Mouse (Mus musculus) inflammation-experienced regulatory T-cells, adult 16 weeks (primary cell): ENCODE data around the gene Fh1. TPM values are rescaled to one million over a fixed set of nuclear protein-coding genes. Genes with fewer than 3 reads are reported as not detected.

Experiments used
- polyA plus RNA-seq: library from polyadenylated mRNA; unstranded; fragments of 100-300 nt; shearing (Covaris generic); gene quantifications from one replicate; pipeline ENCODE4 v1.2.1, GENCODE M21; 2017

Fh1 gene
- polyA plus RNA-seq = 75.5 TPM

DNA sequence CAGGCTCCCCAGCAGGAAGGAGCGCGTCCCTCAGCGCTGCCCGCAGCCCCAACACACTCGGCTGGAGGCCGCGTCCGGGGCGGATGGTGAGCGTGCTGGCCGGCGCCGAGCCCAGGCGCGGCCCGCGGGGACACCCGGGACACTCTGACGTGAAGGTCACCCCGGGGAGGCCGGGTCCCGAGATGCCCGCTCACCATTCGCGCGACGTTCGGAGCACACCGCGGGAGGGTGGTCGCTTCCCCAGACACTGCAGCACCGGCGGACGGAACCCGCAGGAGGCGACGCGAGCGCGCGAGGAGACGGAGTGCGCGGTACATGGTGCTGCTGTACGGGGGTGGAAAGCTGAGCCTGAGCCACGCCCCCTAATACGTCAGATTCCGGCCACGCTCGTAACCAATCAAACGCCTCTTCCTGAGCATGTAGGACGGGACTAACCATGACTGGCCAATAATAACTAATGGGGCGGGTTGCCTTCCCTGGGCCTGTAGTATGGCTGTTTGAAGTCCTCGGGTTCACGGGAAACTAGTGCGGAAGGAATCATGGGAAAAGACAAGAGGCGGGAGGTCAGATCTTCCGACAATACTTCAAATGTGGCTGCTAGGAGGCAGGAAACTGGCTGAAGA lies at the start of gene Fh1:
Fh1 (minus strand) TSS at position 379 of the 623 bp plus-strand sequence.

DNA sequence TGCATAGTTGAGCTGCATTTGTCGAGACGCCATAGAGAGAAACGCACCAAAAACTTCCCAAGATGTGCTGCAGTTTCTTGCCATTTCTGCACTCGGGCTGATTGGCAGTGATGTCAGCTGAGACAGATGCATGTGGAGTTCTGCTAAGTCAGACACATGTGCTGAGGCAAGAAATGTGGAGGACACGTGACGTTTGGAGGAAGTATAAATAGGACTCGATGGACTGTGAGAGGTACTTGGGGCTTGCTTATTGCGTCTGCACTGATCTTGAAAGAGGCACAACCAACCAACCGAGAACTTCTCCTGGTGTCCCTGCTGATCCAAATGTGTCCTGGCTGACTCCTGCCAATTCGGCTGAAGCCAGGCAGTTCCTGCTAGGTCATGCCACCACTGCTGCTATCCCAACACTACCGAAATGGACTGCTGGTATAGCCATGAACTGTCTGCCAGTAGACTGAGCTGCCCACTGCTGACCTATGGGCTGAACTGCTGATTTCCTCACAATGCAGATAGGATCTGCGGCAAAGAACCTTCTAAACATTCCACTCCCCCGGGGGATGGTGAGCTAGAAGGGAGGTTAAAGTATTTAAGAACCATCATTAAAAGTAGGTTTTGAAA lies 5.5 kb downstream of the Fh1 start, which contains the start of gene Kmo:
Kmo (plus strand) TSS at position 568 of the 618 bp plus-strand sequence.

Other genes with a start within 250 kb of the Fh1 start
- not detected for gene Rgs7, start 133.1 kb downstream of the Fh1 start, polyA plus RNA-seq
- gene Kmo, start 5.3 kb downstream of the Fh1 start, polyA plus RNA-seq = 0.62 TPM
- gene Opn3, start 67.1 kb upstream of the Fh1 start, polyA plus RNA-seq = not detected
- 0.38 TPM for gene Chml, start 67.3 kb upstream of the Fh1 start, polyA plus RNA-seq
- not detected for gene Wdr64, start 73.0 kb upstream of the Fh1 start, polyA plus RNA-seq